8 mouse cellular contexts compared by ENCODE assay signal in genomic region chr13:94115476-94115875, GRCm38 (mm10). TPM values are rescaled to one million over a fixed set of nuclear protein-coding genes. Genes with fewer than 3 reads are reported as not detected.
A peak's percentile ranks its signal among the peaks of the same experiment; 100 is the strongest.
DNase-seq lines count a peak whose midpoint lies in the region; ATAC-seq and TF ChIP-seq lines count a peak whose summit lies in the region.

No protein-coding gene starts in this region.

- H3K4me2 ChIP-seq in forebrain, postnatal 0 days (ENCODE audit: low read depth): no peak overlapping the region
- H3K4me2 ChIP-seq in kidney, embryonic 15.5 days: no peak overlapping the region

- no peaks in the 10 kb centered on the region for H3K9me3 ChIP-seq in forebrain, postnatal 0 days (ENCODE audit: low read length)
- H3K9me3 ChIP-seq in forebrain, embryonic 10.5 days: peaks cover 10% of the 10 kb centered on the region; the same call in 1 of the 2 replicates
- no peaks in the 10 kb centered on the region for H3K9me3 ChIP-seq in kidney, embryonic 15.5 days (replicated peaks)

- no peaks in the 10 kb centered on the region for H3K27me3 ChIP-seq in forebrain, postnatal 0 days (ENCODE audit: insufficient read depth, low read length)
- no peaks in the 10 kb centered on the region for H3K27me3 ChIP-seq in forebrain, embryonic 10.5 days (ENCODE audit: poor library complexity, severe bottlenecking)
- H3K27me3 ChIP-seq in kidney, embryonic 15.5 days: no peaks in the 10 kb centered on the region

- H3K4me1 ChIP-seq in forebrain, postnatal 0 days (ENCODE audit: insufficient read depth): no peaks in the 10 kb centered on the region
- peaks cover 24% of the 10 kb centered on the region for H3K4me1 ChIP-seq in forebrain, embryonic 10.5 days
- H3K4me1 ChIP-seq in kidney, embryonic 15.5 days: peaks cover 43% of the 10 kb centered on the region

- no peak for DNase-seq in forebrain, postnatal 0 days
- no peak for DNase-seq in forebrain, embryonic 10.5 days (ENCODE audit: extremely low spot score, low spot score)
- peak; percentile 74 for DNase-seq in testis, postnatal 10 days (ENCODE audit: low spot score)
- no peak for DNase-seq in testis, postnatal 14 days (ENCODE audit: low spot score)
- peak; percentile 50 for DNase-seq in right cerebral cortex, postnatal 4 days
- DNase-seq in ovary, postnatal 10 days (ENCODE audit: low spot score): no peak

- ATAC-seq in forebrain, postnatal 0 days: no peak
- ATAC-seq in kidney, embryonic 15.5 days (replicated peaks; ENCODE audit: low FRiP score): no peak; the same call in 1 of the 2 replicates
- no peak for ATAC-seq in monocyte, adult 5-6 weeks (replicated peaks; ENCODE audit: insufficient number of reproducible peaks, low FRiP score, low TSS enrichment, poor library complexity, severe bottlenecking)

- H3K36me3 ChIP-seq in forebrain, postnatal 0 days (ENCODE audit: insufficient read depth): no peaks in the 10 kb centered on the region
- H3K36me3 ChIP-seq in forebrain, embryonic 10.5 days (replicated peaks): peaks cover 16% of the 10 kb centered on the region
- peaks cover 40% of the 10 kb centered on the region for H3K36me3 ChIP-seq in kidney, embryonic 15.5 days

- no peak for TF ChIP-seq CTCF in forebrain, postnatal 0 days (IDR thresholded peaks at IDR 0.05; ENCODE audit: low read depth)

- H3K27ac ChIP-seq in forebrain, postnatal 0 days (ENCODE audit: low read depth, low read length): 0 out of 2 replicates have a peak overlapping the region, but pooled peaks have one; percentile 23
- no peak overlapping the region for H3K27ac ChIP-seq in forebrain, embryonic 10.5 days
- peak overlapping the region; percentile 92 for H3K27ac ChIP-seq in kidney, embryonic 15.5 days

- WGBS in forebrain, postnatal 0 days: 35% methylated on average over 4 of the region's 4 CpGs
- 71% methylated on average over 4 of the region's 4 CpGs for whole genome bisulfite sequencing in forebrain, embryonic 10.5 days
- 22% methylated on average over 4 of the region's 4 CpGs for WGBS in kidney, embryonic 15.5 days

- H3K9ac ChIP-seq in forebrain, postnatal 0 days: no peak overlapping the region
- no peak overlapping the region for H3K9ac ChIP-seq in kidney, embryonic 15.5 days

- H3K4me3 ChIP-seq in forebrain, postnatal 0 days (ENCODE audit: low read depth, low read length): no peak overlapping the region
- no peak overlapping the region for H3K4me3 ChIP-seq in forebrain, embryonic 10.5 days
- H3K4me3 ChIP-seq in kidney, embryonic 15.5 days (replicated peaks): no peak overlapping the region

RNA-seq across cellular contexts. Expression of gene Lhfpl2, which starts 57.9 kb away (rescaled TPM):
- total RNA-seq in forebrain, postnatal 0 days (2014; rRNA removed): 16.2 and 23.6 TPM in 2 replicates
- 9.8 and 13.3 TPM in 2 replicates for polyA plus RNA-seq in forebrain, postnatal 0 days (2015; fragmentation: Nextera tagmentation; extraction: Ambion mirVana)
- 21.0 and 22.0 TPM in 2 replicates for polyA plus RNA-seq in forebrain, embryonic 10.5 days (2016; fragmentation: Nextera tagmentation; extraction: Ambion mirVana)
- polyA plus RNA-seq in kidney, embryonic 15.5 days (2015; fragmentation: Nextera tagmentation; extraction: Ambion mirVana): 87.7 and 89.1 TPM in 2 replicates
- total RNA-seq in monocyte, adult 5-6 weeks (2017): not detected in 3 replicates

Comparison
In these comparisons a context has a peak if more than half of its experiments do, and no peak if none do; other contexts are left out.
1. DNase-seq: peak in testis, postnatal 10 days (single experiment) and right cerebral cortex, postnatal 4 days (single experiment); none in forebrain, postnatal 0 days (single experiment), forebrain, embryonic 10.5 days (single experiment), testis, postnatal 14 days (single experiment) and ovary, postnatal 10 days (single experiment).